Comparison of ENCODE assay signal across 10 mouse cellular contexts in the genomic region with DNA sequence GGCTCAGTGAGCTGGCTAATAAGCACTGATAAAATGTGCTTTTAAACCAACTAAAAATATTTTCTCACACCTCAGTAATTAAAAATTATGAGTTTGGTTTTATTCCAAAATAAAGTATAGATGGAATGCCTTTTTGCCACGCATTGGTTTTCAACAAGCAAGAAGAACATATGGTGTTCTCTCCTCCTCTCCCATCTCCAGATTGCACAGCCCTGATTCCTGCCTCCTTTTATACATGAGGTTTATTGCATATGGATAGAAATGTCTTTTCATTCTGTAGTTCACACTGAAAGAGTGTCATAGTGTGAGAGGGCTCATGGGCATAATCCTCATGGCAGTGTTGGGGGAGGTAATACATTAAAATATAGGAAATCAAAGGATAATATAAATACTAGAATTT.
"Had no signal": no experiment of that assay in that cellular context is flagged by ENCODE, and none has a peak within 500 bp of the region (broad histone marks: within the 10 kb centered on the region; RNA-seq: fewer than 3 reads in every experiment).

No protein-coding gene starts in this region.

- H3K9me3 ChIP-seq: liver, embryonic 13.5 days; midbrain, embryonic 12.5 days had no signal

- H3K4me2 ChIP-seq: limb, embryonic 12.5 days; liver, embryonic 13.5 days; midbrain, embryonic 12.5 days had no signal

- H3K27ac ChIP-seq: limb, embryonic 12.5 days; liver, embryonic 13.5 days; midbrain, embryonic 12.5 days; stomach, postnatal 0 days had no signal

- H3K4me3 ChIP-seq: limb, embryonic 12.5 days; liver, embryonic 13.5 days; midbrain, embryonic 12.5 days had no signal

- H3K36me3 ChIP-seq: limb, embryonic 12.5 days; liver, embryonic 13.5 days; midbrain, embryonic 12.5 days had no signal

- DNase-seq: kidney, adult 8-10 months; kidney, postnatal 25 days; liver; liver, embryonic 13.5 days; liver, postnatal 0 days; thymus, adult 2 months; thymus, postnatal 25 days had no signal

- ATAC-seq: liver, postnatal 0 days had no signal

- H3K9ac ChIP-seq: limb, embryonic 12.5 days; liver, embryonic 13.5 days; liver, postnatal 0 days; midbrain, embryonic 12.5 days had no signal

- H3K27me3 ChIP-seq: limb, embryonic 12.5 days; liver, embryonic 13.5 days; midbrain, embryonic 12.5 days had no signal

- H3K4me1 ChIP-seq: limb, embryonic 12.5 days; liver, embryonic 13.5 days; midbrain, embryonic 12.5 days had no signal
